Mouse (Mus musculus) hindbrain, embryonic 10.5 days (tissue): Measurements from ENCODE around the gene 4921524J17Rik. TPM values are rescaled to one million over a fixed set of nuclear protein-coding genes. Genes with fewer than 3 reads are reported as not detected.

Source experiments
- DNase-seq: peaks from one replicate; pipeline ENCODE4 v3.0.0-alpha.2; 2017; ENCODE audit warnings: low spot score
- H3K27ac ChIP-seq: fragments of 300-500 bp; sonication (generic); 2 replicates; pipeline ENCODE4 v1.5.1; 2016; ENCODE audit warnings: mild to moderate bottlenecking, moderate library complexity
- H3K27me3 ChIP-seq: fragments of 300-500 bp; sonication (generic); 2 replicates; pipeline ENCODE4 v1.6.1; 2016; ENCODE audit warnings: mild to moderate bottlenecking; ENCODE audit not compliant: poor library complexity, insufficient read depth, severe bottlenecking
- H3K36me3 ChIP-seq: fragments of 300-500 bp; sonication (generic); 2 replicates; pipeline ENCODE4 v1.6.1; 2016; ENCODE audit warnings: mild to moderate bottlenecking, moderate library complexity
- H3K4me1 ChIP-seq: fragments of 300-500 bp; sonication (generic); replicated peaks from 2 replicates; pipeline ENCODE4 v1.6.1; 2016; ENCODE audit warnings: mild to moderate bottlenecking
- H3K4me3 ChIP-seq: fragments of 300-500 bp; sonication (generic); 2 replicates; pipeline ENCODE4 v1.5.1; 2016; ENCODE audit warnings: mild to moderate bottlenecking, moderate library complexity
- H3K9me3 ChIP-seq: fragments of 300-500 bp; sonication (generic); 2 replicates; pipeline ENCODE4 v1.6.1; 2016; ENCODE audit warnings: mild to moderate bottlenecking, moderate library complexity
- WGBS: fragments of 180-500 bp; shearing (Covaris S2); methylation state at CpG from one replicate; pipeline ENCODE4 v1.1.7; 2016; 5-methylcytosine and 5-hydroxymethylcytosine counted together
- polyA plus RNA-seq: library from polyadenylated mRNA; unstranded; fragments of >200 nt; fragmentation: Nextera tagmentation; extraction: Ambion mirVana; gene quantifications from 2 replicates; pipeline ENCODE4 v1.2.1, GENCODE M21; 2016

4921524J17Rik gene
- polyA plus RNA-seq, 1 experiment from 2014 or later, result 42.9 TPM

- H3K4me3 ChIP-seq, result no peak overlapping the region
- 66% methylated on average over 3 of the region's 3 CpGs for WGBS
- H3K4me1 ChIP-seq, result no peaks in the 10 kb centered on the region
- DNase-seq, result no peak
- no peak overlapping the region for H3K27ac ChIP-seq
- no peaks in the 10 kb centered on the region for H3K27me3 ChIP-seq
- H3K36me3 ChIP-seq, result no peaks in the 10 kb centered on the region
- no peaks in the 10 kb centered on the region for H3K9me3 ChIP-seq
These were observed 28.7 kb upstream of the 4921524J17Rik start for GRCm38 (mm10) chr8:85461377-85461776.

GRCm38 (mm10) chr8:85460804-85461203 lies 28.2 kb upstream of the 4921524J17Rik start:
- Histone ChIP-seq H3K27me3 (no peaks in the 10 kb centered on the region), H3K4me3 (no peak overlapping the region), H3K9me3 (no peaks in the 10 kb centered on the region), H3K4me1 (no peaks in the 10 kb centered on the region), H3K36me3 (no peaks in the 10 kb centered on the region), H3K27ac (no peak overlapping the region)
- WGBS, result 40% methylated on average over 5 of the region's 5 CpGs
- DNase-seq, result no peak

DNA sequence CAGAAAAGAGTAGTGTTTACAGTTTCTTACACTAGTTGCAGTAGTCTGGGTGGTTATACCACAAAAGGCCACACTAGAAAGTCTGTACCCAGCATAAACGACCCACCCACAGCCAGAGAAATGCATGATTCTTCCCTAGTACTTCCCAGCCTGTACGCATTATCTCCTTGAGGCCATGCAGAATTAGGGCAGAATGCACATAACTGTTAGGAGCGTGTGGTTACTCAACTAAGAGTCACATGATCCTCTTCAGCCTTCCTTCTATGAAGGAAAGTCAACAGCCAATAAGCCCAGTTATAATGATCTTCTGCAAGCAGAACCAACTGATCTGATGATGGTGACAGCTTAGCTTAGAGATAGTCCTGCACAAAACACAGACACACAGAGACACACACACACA lies 26.9 kb upstream of the 4921524J17Rik start:
- no peaks in the 10 kb centered on the region for H3K36me3 ChIP-seq
- no peak for DNase-seq
- H3K9me3 ChIP-seq, result no peaks in the 10 kb centered on the region
- H3K4me1 ChIP-seq, result no peaks in the 10 kb centered on the region
- H3K4me3 ChIP-seq, result no peak overlapping the region
- 83% methylated on average over 3 of the region's 3 CpGs for WGBS
- H3K27me3 ChIP-seq, result no peaks in the 10 kb centered on the region
- H3K27ac ChIP-seq, result no peak overlapping the region

- H3K4me3 ChIP-seq, result no peak overlapping the region
- no peaks in the 10 kb centered on the region for H3K27me3 ChIP-seq
- H3K4me1 ChIP-seq, result peaks cover 18% of the 10 kb centered on the region
- DNase-seq, result peak; percentile 75
- no peaks in the 10 kb centered on the region for H3K9me3 ChIP-seq
- no peak overlapping the region for H3K27ac ChIP-seq
- WGBS, result 15% methylated on average over 14 of the region's 14 CpGs
- H3K36me3 ChIP-seq, result no peaks in the 10 kb centered on the region
These were observed 23.9 kb upstream of the 4921524J17Rik start for GRCm38 (mm10) chr8:85456536-85456935.

DNA sequence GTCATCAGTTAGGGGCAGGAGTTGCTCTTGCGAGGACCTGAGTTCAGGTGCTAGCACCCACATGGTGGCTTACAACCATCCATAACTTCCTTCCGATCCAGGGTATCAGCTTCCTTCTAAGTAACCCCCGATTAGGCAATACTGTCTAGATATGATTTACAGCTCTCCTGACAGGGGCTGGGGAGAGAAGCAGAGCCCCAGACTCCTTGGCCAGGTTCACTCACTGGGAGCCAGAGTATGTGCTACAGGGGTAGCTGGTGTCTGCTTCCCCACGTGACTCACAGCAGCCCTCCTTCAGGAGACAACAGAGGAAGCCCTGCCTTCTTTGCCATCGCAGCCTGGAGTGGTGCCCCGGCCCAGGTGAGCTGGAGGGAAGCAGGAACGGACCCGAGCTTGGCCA lies 22.1 kb upstream of the 4921524J17Rik start:
- Histone ChIP-seq H3K4me3 (no peak overlapping the region), H3K4me1 (peaks cover 18% of the 10 kb centered on the region), H3K9me3 (no peaks in the 10 kb centered on the region), H3K27me3 (no peaks in the 10 kb centered on the region), H3K27ac (no peak overlapping the region), H3K36me3 (no peaks in the 10 kb centered on the region)
- 77% methylated on average over 8 of the region's 8 CpGs for WGBS
- no peak for DNase-seq

DNA sequence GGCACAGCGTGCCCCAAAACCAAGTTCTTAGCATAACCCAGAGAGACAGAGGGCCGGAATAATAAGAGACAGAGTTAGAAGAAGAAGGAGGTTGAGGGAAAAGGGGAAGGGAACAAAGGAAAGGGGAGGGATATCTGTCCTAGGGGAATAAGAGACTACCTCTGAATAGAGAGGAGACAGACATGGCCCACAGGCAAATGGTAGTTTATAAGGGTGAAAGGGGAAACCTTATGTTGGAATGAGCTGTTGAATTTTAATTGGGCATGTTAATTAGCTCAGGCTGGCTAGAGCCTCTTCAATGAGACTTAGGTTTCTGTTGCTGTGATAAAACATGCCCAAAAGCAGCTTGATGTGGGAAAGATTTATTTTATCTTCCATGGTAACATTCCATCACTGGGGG lies 20.6 kb upstream of the 4921524J17Rik start:
- no peaks in the 10 kb centered on the region for H3K36me3 ChIP-seq
- WGBS, result 78% methylated on average over 2 of the region's 2 CpGs

GRCm38 (mm10) chr8:85452328-85452727 lies 19.7 kb upstream of the 4921524J17Rik start:
- Histone ChIP-seq H3K4me3 (peak overlapping the region; percentile 32; the same call in 1 of the 2 replicates), H3K4me1 (peaks cover 18% of the 10 kb centered on the region), H3K27me3 (no peaks in the 10 kb centered on the region), H3K36me3 (no peaks in the 10 kb centered on the region), H3K27ac (peak overlapping the region; percentile 53; the same call in 1 of the 2 replicates), H3K9me3 (no peaks in the 10 kb centered on the region)
- WGBS, result 19% methylated on average over 14 of the region's 14 CpGs
- DNase-seq, result peak; percentile 25

More for the DNA sequence above, 20.6 kb upstream of the 4921524J17Rik start:
- no peak overlapping the region for H3K27ac ChIP-seq
- no peaks in the 10 kb centered on the region for H3K27me3 ChIP-seq
- no peak overlapping the region for H3K4me3 ChIP-seq
- H3K9me3 ChIP-seq, result no peaks in the 10 kb centered on the region
- no peak for DNase-seq
- H3K4me1 ChIP-seq, result peaks cover 18% of the 10 kb centered on the region

DNA sequence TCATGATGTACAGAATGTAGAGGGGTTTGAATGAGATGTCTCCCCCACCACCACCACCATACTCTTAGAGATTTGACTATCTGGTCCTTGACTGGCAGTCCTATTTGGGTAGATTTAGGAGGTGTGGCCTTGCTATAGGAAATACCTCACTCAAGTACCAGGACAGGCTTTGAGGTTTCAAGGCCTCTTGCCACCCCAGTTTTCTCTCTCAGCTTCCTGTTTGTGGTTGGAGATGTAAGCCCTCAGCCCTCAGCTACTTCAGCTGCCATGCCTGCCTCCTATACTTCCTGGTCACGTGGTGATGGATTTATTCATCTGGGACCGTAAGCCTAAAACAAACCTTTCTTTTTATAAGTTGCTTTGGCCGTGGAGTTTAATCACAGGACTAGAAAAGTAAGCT lies 17.7 kb upstream of the 4921524J17Rik start:
- Histone ChIP-seq H3K4me1 (peaks cover 18% of the 10 kb centered on the region), H3K9me3 (no peaks in the 10 kb centered on the region), H3K27me3 (no peaks in the 10 kb centered on the region), H3K36me3 (no peaks in the 10 kb centered on the region), H3K4me3 (no peak overlapping the region), H3K27ac (no peak overlapping the region)
- DNase-seq, result no peak
- WGBS, result 92% methylated on average over 3 of the region's 3 CpGs

DNA sequence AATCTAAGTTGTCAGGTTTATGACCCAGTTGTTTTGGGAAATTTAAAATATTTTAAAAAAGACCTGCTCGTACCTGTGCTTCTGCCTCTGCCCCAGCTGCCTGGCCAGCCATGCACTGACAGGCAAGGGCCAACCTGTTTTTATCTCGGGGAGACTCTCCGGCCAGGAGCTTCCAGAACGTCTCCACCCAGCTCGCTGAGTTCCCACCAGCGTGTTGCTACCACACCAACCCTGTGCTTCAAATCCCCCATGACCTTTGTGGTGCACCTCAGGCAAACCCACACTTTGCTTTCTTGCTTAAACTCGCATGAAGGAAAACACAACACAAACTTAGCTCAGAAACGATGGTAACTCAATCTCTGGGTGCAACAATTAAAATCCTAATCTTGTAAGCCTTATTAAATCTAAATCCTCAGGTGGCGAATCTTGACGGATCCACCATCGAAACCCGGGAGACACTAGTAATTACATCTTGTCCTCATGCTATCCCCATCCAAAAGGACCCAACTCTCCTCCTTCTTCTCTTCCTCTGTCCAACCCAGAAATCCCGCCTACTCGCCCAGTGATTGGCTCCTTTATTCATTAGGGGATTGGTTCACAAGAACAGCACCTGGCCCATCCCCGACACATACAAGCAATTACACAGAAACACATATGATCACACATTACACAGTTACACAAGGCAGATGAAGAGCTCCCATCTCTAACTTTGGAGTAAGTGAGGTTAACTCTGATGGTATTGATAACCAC lies 13.5 kb upstream of the 4921524J17Rik start:
- DNase-seq, result no peak
- 86% methylated on average over 15 of the region's 15 CpGs for WGBS
- Histone ChIP-seq H3K36me3 (no peaks in the 10 kb centered on the region), H3K4me3 (no peak overlapping the region), H3K27ac (no peak overlapping the region), H3K9me3 (no peaks in the 10 kb centered on the region), H3K27me3 (no peaks in the 10 kb centered on the region), H3K4me1 (no peaks in the 10 kb centered on the region)

- H3K27me3 ChIP-seq, result no peaks in the 10 kb centered on the region
- H3K4me3 ChIP-seq, result no peak overlapping the region
- no peaks in the 10 kb centered on the region for H3K4me1 ChIP-seq
- H3K36me3 ChIP-seq, result no peaks in the 10 kb centered on the region
- H3K9me3 ChIP-seq, result no peaks in the 10 kb centered on the region
- no peak overlapping the region for H3K27ac ChIP-seq
- no peak for DNase-seq
These were observed 11.5 kb upstream of the 4921524J17Rik start for GRCm38 (mm10) chr8:85444092-85444491.

- H3K27me3 ChIP-seq, result no peaks in the 10 kb centered on the region
- H3K4me3 ChIP-seq, result no peak overlapping the region
- H3K27ac ChIP-seq, result no peak overlapping the region
- H3K36me3 ChIP-seq, result no peaks in the 10 kb centered on the region
- 48% methylated on average over 5 of the region's 5 CpGs for whole genome bisulfite sequencing
- no peaks in the 10 kb centered on the region for H3K9me3 ChIP-seq
- H3K4me1 ChIP-seq, result no peaks in the 10 kb centered on the region
- no peak for DNase-seq
These were observed 8.9 kb upstream of the 4921524J17Rik start for GRCm38 (mm10) chr8:85441564-85441963.

GRCm38 (mm10) chr8:85435736-85436135 lies 3.1 kb upstream of the 4921524J17Rik start:
- no peaks in the 10 kb centered on the region for H3K36me3 ChIP-seq
- DNase-seq, result no peak
- H3K27me3 ChIP-seq, result peaks cover 9% of the 10 kb centered on the region; the same call in 1 of the 2 replicates
- no peaks in the 10 kb centered on the region for H3K9me3 ChIP-seq
- no peak overlapping the region for H3K27ac ChIP-seq
- no peak overlapping the region for H3K4me3 ChIP-seq
- peaks cover 25% of the 10 kb centered on the region for H3K4me1 ChIP-seq
- WGBS, result 52% methylated on average over 5 of the region's 5 CpGs

GRCm38 (mm10) chr8:85434817-85435216 lies 2.2 kb upstream of the 4921524J17Rik start:
- no peak for DNase-seq
- no peaks in the 10 kb centered on the region for H3K9me3 ChIP-seq
- no peak overlapping the region for H3K4me3 ChIP-seq
- H3K36me3 ChIP-seq, result no peaks in the 10 kb centered on the region
- no peak overlapping the region for H3K27ac ChIP-seq
- peaks cover 9% of the 10 kb centered on the region; the same call in 1 of the 2 replicates for H3K27me3 ChIP-seq
- 72% methylated on average over 12 of the region's 12 CpGs for WGBS
- peaks cover 29% of the 10 kb centered on the region for H3K4me1 ChIP-seq
